In the genomic region with DNA sequence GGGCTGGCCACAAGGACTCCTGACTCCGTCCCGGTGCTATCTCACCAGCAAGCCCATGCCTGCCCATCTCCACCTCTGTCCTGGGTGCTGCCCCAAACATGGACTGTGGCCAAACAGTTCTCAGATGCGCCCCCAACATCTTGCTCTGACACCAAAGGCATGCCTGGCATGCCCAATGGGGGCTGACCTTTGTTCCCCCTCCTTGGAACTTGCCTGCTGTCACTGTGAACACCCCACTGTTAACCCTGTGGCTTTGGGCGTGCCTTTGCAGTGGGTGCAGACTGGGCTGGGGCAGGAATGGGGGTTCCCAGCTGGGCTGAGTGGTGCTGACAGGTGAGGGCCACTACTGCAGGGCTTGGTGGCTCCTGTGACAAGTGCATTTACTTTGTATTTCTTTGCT, we compare ENCODE assay signal across 27 mouse cellular contexts. TPM values are rescaled to one million over a fixed set of nuclear protein-coding genes. Genes with fewer than 3 reads are reported as not detected.
DNase-seq lines count a peak whose midpoint lies in the region; ATAC-seq and TF ChIP-seq lines count a peak whose summit lies in the region.
"Had no signal": no experiment of that assay in that cellular context is flagged by ENCODE, and none has a peak within 500 bp of the region (broad histone marks: within the 10 kb centered on the region; RNA-seq: fewer than 3 reads in every experiment).

No protein-coding gene starts in this region.

- H3K27me3 ChIP-seq in intestine, postnatal 0 days (replicated peaks; ENCODE audit: control insufficient read depth, insufficient read depth, low read length), result no peaks in the 10 kb centered on the region
- H3K27me3 ChIP-seq in intestine, embryonic 16.5 days (replicated peaks; ENCODE audit: control insufficient read depth, insufficient read depth, low read length), result no peaks in the 10 kb centered on the region
- H3K27me3 ChIP-seq in testis, adult 2 months (ENCODE audit: control insufficient read depth, insufficient read depth, low read length), result no peaks in the 10 kb centered on the region
- no peaks in the 10 kb centered on the region for H3K27me3 ChIP-seq in myocyte (ENCODE audit: control insufficient read depth, insufficient read depth, insufficient read length)
- H3K27me3 ChIP-seq: embryonic facial prominence, embryonic 15.5 days; kidney, embryonic 15.5 days; midbrain, embryonic 15.5 days had no signal

- no peak for ATAC-seq in intestine, postnatal 0 days
- no peak for ATAC-seq in intestine, embryonic 16.5 days
- ATAC-seq: forebrain, embryonic 14.5 days; liver, postnatal 0 days; lung, postnatal 0 days; midbrain, embryonic 15.5 days had no signal

- peaks cover 64% of the 10 kb centered on the region for H3K36me3 ChIP-seq in intestine, postnatal 0 days (ENCODE audit: control insufficient read depth, insufficient read depth)
- peaks cover 38% of the 10 kb centered on the region for H3K36me3 ChIP-seq in intestine, embryonic 16.5 days (ENCODE audit: control insufficient read depth, insufficient read depth, low read length)
- H3K36me3 ChIP-seq in testis, adult 2 months (ENCODE audit: control insufficient read depth, insufficient read depth, low read length), result no peaks in the 10 kb centered on the region; the same call in 1 of the 2 replicates
- peaks cover 16% of the 10 kb centered on the region for H3K36me3 ChIP-seq in myocyte (ENCODE audit: control insufficient read depth, insufficient read depth)

- TF ChIP-seq POLR2A in testis, adult 2 months (IDR thresholded peaks at IDR 0.05; ENCODE audit: control insufficient read depth, low read depth, low read length), result peak; percentile 8; the same call in 1 of the 2 replicates
- TF ChIP-seq POLR2A in myocyte (IDR thresholded peaks at IDR 0.05; ENCODE audit: insufficient read length, low read depth), result no peak

- no peak for TF ChIP-seq CTCF in intestine, postnatal 0 days (IDR thresholded peaks at IDR 0.05; ENCODE audit: low read depth)
- no peak for TF ChIP-seq CTCF in testis, adult 2 months (IDR thresholded peaks at IDR 0.05; ENCODE audit: control insufficient read depth, insufficient read depth, insufficient replicate concordance, low read depth, low read length)

- peak; percentile 59 for DNase-seq in cerebellum, adult 9-10 months
- no peak for DNase-seq in cerebellum, postnatal 36 days
- DNase-seq in testis, postnatal 10 days (ENCODE audit: low spot score), result no peak
- no peak for DNase-seq in left cerebral cortex, adult 11 months (ENCODE audit: low spot score)
- DNase-seq: adrenal gland, postnatal 10 days; embryo, embryonic 11 days; heart, adult 18-20 months; layer of hippocampus, adult 9-11 months; left cerebral cortex, postnatal 4 days; liver; liver, postnatal 0 days; right cerebral cortex, postnatal 14 days; thymus, postnatal 4 days had no signal

- H3K4me3 ChIP-seq in intestine, postnatal 0 days (ENCODE audit: low read depth, low read length), result no peak overlapping the region
- H3K4me3 ChIP-seq in intestine, embryonic 16.5 days (ENCODE audit: low read length), result no peak overlapping the region
- H3K4me3 ChIP-seq in testis, adult 2 months (ENCODE audit: control insufficient read depth, low read depth, low read length), result no peak overlapping the region
- no peak overlapping the region for H3K4me3 ChIP-seq in myocyte
- H3K4me3 ChIP-seq: embryonic facial prominence, embryonic 15.5 days; kidney, embryonic 15.5 days; left cerebral cortex, adult 2 months; midbrain, embryonic 15.5 days had no signal

- no peak overlapping the region for H3ac ChIP-seq in myocyte (ENCODE audit: control insufficient read depth, insufficient read length)

- WGBS in intestine, postnatal 0 days, result 72% methylated on average over 4 of the region's 4 CpGs
- 86% methylated on average over 4 of the region's 4 CpGs for WGBS in intestine, embryonic 16.5 days

- no peaks in the 10 kb centered on the region for H3K4me1 ChIP-seq in intestine, postnatal 0 days (replicated peaks; ENCODE audit: control insufficient read depth, insufficient read depth, low read length)
- H3K4me1 ChIP-seq in intestine, embryonic 16.5 days (ENCODE audit: control insufficient read depth, insufficient read depth, low read length), result peaks cover 18% of the 10 kb centered on the region
- H3K4me1 ChIP-seq in testis, adult 2 months (ENCODE audit: control insufficient read depth, insufficient read depth, low read length), result peaks cover 3% of the 10 kb centered on the region

- H3K27ac ChIP-seq in intestine, postnatal 0 days (ENCODE audit: low read depth, low read length), result peak overlapping the region; percentile 41; the same call in 1 of the 2 replicates
- H3K27ac ChIP-seq in intestine, embryonic 16.5 days (ENCODE audit: low read length), result no peak overlapping the region
- H3K27ac ChIP-seq in testis, adult 2 months (ENCODE audit: control insufficient read depth, insufficient read depth, low read depth, low read length), result no peak overlapping the region
- H3K27ac ChIP-seq: embryonic facial prominence, embryonic 15.5 days; hindbrain, embryonic 14.5 days; left cerebral cortex, adult 2 months; macrophage; midbrain, embryonic 15.5 days had no signal

- no peak overlapping the region for H3K9ac ChIP-seq in intestine, postnatal 0 days (ENCODE audit: low read depth, low read length)
- no peak overlapping the region for H3K9ac ChIP-seq in intestine, embryonic 16.5 days (ENCODE audit: low read depth, low read length)
- H3K9ac ChIP-seq: embryonic facial prominence, embryonic 15.5 days; hindbrain, embryonic 14.5 days; kidney, embryonic 15.5 days; liver, postnatal 0 days; midbrain, embryonic 15.5 days had no signal

- H3K79me2 ChIP-seq in myocyte (ENCODE audit: control insufficient read depth, insufficient read depth), result peaks cover 28% of the 10 kb centered on the region

- H3K9me3 ChIP-seq in intestine, postnatal 0 days (ENCODE audit: control insufficient read depth), result no peaks in the 10 kb centered on the region
- H3K9me3 ChIP-seq in intestine, embryonic 16.5 days (ENCODE audit: control insufficient read depth, low read length), result no peaks in the 10 kb centered on the region
- H3K9me3 ChIP-seq: embryonic facial prominence, embryonic 15.5 days; kidney, embryonic 15.5 days; midbrain, embryonic 15.5 days had no signal

- no peak overlapping the region for H3K4me2 ChIP-seq in intestine, postnatal 0 days (replicated peaks; ENCODE audit: low read depth)
- H3K4me2 ChIP-seq in intestine, embryonic 16.5 days (ENCODE audit: low read depth, low read length), result no peak overlapping the region
- no peak overlapping the region for H3K4me2 ChIP-seq in myocyte (ENCODE audit: low read depth)
- H3K4me2 ChIP-seq: embryonic facial prominence, embryonic 15.5 days; hindbrain, embryonic 14.5 days; kidney, embryonic 15.5 days; midbrain, embryonic 15.5 days had no signal

TF ChIP-seq in myocyte, 11 proteins besides CTCF, POLR2A, EP300 and RAD21:
- peak; percentile 49 for TF ChIP-seq TCF3 (IDR thresholded peaks at IDR 0.05; ENCODE audit: insufficient read length, low read depth)
- TF ChIP-seq E2F4 (IDR thresholded peaks at IDR 0.05; ENCODE audit: insufficient read depth), result no peak
- TF ChIP-seq TCF12 (IDR thresholded peaks at IDR 0.05; ENCODE audit: insufficient read depth, poor library complexity, severe bottlenecking), result peak; percentile 56
- TF ChIP-seq MYOD1 (IDR thresholded peaks at IDR 0.05; ENCODE audit: control insufficient read depth in 1 of 3, insufficient read length in 2 of 3, low read depth in 2 of 3), result peak in 2 of 3 experiments; percentile 87 to 96
- no peak for TF ChIP-seq SRF (IDR thresholded peaks at IDR 0.05; ENCODE audit: control insufficient read depth, insufficient read length, low read depth)
- TF ChIP-seq POLR2AphosphoS2 (IDR thresholded peaks at IDR 0.05; ENCODE audit: insufficient read length, low read depth), result peak; percentile 52
- peak in 2 of 3 experiments; percentile 68 to 95 for TF ChIP-seq MYOG (IDR thresholded peaks at IDR 0.05; ENCODE audit: control insufficient read depth in 1 of 3, insufficient read depth in 1 of 3, insufficient read length in 2 of 3, low read depth in 2 of 3)
TF ChIP-seq in myocyte: peak in this region for 5.

RNA-seq across cellular contexts. Expression of a gene that starts 4.2 kb away (rescaled TPM):
- 35.5 and 39.0 TPM in 2 replicates for polyA plus RNA-seq in intestine, postnatal 0 days (2015; fragmentation: Nextera tagmentation; extraction: Ambion mirVana)
- 62.3 and 63.0 TPM in 2 replicates for polyA plus RNA-seq in intestine, embryonic 16.5 days (2015; fragmentation: Nextera tagmentation; extraction: Ambion mirVana)
- 65.7 and 67.4 TPM in 2 replicates for polyA plus RNA-seq in testis, adult 2 months (2012; rRNA removed)
- 93.1 TPM for polyA plus RNA-seq in myocyte (2012; fragmentation: generic; extraction: Trizol)

RNA-seq across cellular contexts. Expression of a gene that starts 4.6 kb away (rescaled TPM):
- polyA plus RNA-seq in intestine, postnatal 0 days (2015; fragmentation: Nextera tagmentation; extraction: Ambion mirVana), result 60.9 and 61.8 TPM in 2 replicates
- polyA plus RNA-seq in intestine, embryonic 16.5 days (2015; fragmentation: Nextera tagmentation; extraction: Ambion mirVana), result 120 and 135 TPM in 2 replicates
- 41.4 and 45.8 TPM in 2 replicates for polyA plus RNA-seq in testis, adult 2 months (2012; rRNA removed)
- 69.6 TPM for polyA plus RNA-seq in myocyte (2012; fragmentation: generic; extraction: Trizol)

RNA-seq across cellular contexts. Expression of a gene that starts 11.2 kb away (rescaled TPM):
- not detected in 2 replicates for polyA plus RNA-seq in intestine, postnatal 0 days (2015; fragmentation: Nextera tagmentation; extraction: Ambion mirVana)
- 0.07 and 0.10 TPM in 2 replicates for polyA plus RNA-seq in intestine, embryonic 16.5 days (2015; fragmentation: Nextera tagmentation; extraction: Ambion mirVana)
- 2.5 and 3.2 TPM in 2 replicates for polyA plus RNA-seq in testis, adult 2 months (2012; rRNA removed)
- polyA plus RNA-seq in myocyte (2012; fragmentation: generic; extraction: Trizol), result 0.76 TPM
- polyA plus RNA-seq: hindbrain, embryonic 14.5 days; intestine, embryonic 14.5 days; kidney, embryonic 15.5 days; macrophage had no signal

RNA-seq across cellular contexts. Expression of a gene that starts 19.5 kb away (rescaled TPM):
- polyA plus RNA-seq in intestine, postnatal 0 days (2015; fragmentation: Nextera tagmentation; extraction: Ambion mirVana), result 0.35 and 0.42 TPM in 2 replicates
- 0.70 and 0.82 TPM in 2 replicates for polyA plus RNA-seq in intestine, embryonic 16.5 days (2015; fragmentation: Nextera tagmentation; extraction: Ambion mirVana)
- 1.2 and 1.4 TPM in 2 replicates for polyA plus RNA-seq in testis, adult 2 months (2012; rRNA removed)
- polyA plus RNA-seq in myocyte (2012; fragmentation: generic; extraction: Trizol), result 343 TPM
- polyA plus RNA-seq: large intestine, adult 2 months; liver, postnatal 0 days; macrophage had no signal

RNA-seq across cellular contexts. Expression of a gene that starts 32.7 kb away (rescaled TPM):
- polyA plus RNA-seq in intestine, postnatal 0 days (2015; fragmentation: Nextera tagmentation; extraction: Ambion mirVana), result 1,008 and 1,019 TPM in 2 replicates
- 1,610 and 1,714 TPM in 2 replicates for polyA plus RNA-seq in intestine, embryonic 16.5 days (2015; fragmentation: Nextera tagmentation; extraction: Ambion mirVana)
- 261 and 275 TPM in 2 replicates for polyA plus RNA-seq in testis, adult 2 months (2012; rRNA removed)
- 1,349 TPM for polyA plus RNA-seq in myocyte (2012; fragmentation: generic; extraction: Trizol)
